Mouse (Mus musculus): ENCODE data around the gene Igsf6.

DNA sequence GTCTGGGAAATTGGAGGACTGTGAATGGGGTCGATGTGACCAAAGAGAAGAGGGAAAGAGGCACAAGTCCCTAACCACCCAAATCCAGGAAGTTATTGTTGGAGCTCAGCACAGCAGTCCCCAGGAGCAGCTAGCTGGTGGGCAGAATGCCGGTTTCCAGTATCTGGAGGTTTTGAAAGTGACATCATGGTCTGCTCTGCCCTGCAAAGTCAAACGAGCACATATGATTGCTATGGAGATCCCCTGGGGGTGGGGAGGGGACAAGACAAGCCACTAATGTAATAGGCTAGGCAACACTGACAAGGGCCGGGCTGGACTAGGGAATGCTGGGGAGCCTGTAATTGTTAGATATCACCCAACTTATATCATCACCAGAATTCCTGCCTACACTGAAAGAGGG, 11.1 kb upstream of the Igsf6 start:
- TF ChIP-seq CTCF (IDR thresholded peaks at IDR 0.05; ENCODE audit: low read depth) (no peak), EP300 (IDR thresholded peaks at IDR 0.05; ENCODE audit: low read depth) (no peak)
